Mouse (Mus musculus) limb, embryonic 15.5 days (tissue): ENCODE results near the gene Nkd1. TPM values are rescaled to one million over a fixed set of nuclear protein-coding genes. Genes with fewer than 3 reads are reported as not detected.

Experiments
- ATAC-seq: fragments of 200-750 bp; cut with Nextera tagmentation; 2 replicates; pipeline ENCODE4 v1.8.0; 2017; ENCODE audit warnings: low read depth, moderate TSS enrichment; ENCODE audit not compliant: insufficient number of reproducible peaks, low FRiP score, low TSS enrichment
- H3K27ac ChIP-seq: fragments of 300-500 bp; sonication (generic); 2 replicates; pipeline ENCODE4 v1.5.1; 2015; ENCODE audit warnings: moderate library complexity, mild to moderate bottlenecking, inconsistent platforms
- H3K27me3 ChIP-seq: fragments of 300-500 bp; sonication (generic); 2 replicates; pipeline ENCODE4 v1.6.1; 2015; ENCODE audit warnings: inconsistent platforms
- H3K36me3 ChIP-seq: fragments of 300-500 bp; sonication (generic); 2 replicates; pipeline ENCODE4 v1.6.1; 2015; ENCODE audit warnings: inconsistent platforms
- H3K4me1 ChIP-seq: fragments of 300-500 bp; sonication (generic); 2 replicates; pipeline ENCODE4 v1.6.1; 2015; ENCODE audit warnings: inconsistent platforms
- H3K4me2 ChIP-seq: fragments of 300-500 bp; sonication (generic); 2 replicates; pipeline ENCODE4 v1.6.1; 2015; ENCODE audit warnings: mild to moderate bottlenecking, inconsistent platforms
- H3K4me3 ChIP-seq: fragments of 300-500 bp; sonication (generic); 2 replicates; pipeline ENCODE4 v1.5.1; 2015; ENCODE audit warnings: mild to moderate bottlenecking, inconsistent platforms
- H3K9ac ChIP-seq: fragments of 300-500 bp; sonication (generic); 2 replicates; pipeline ENCODE4 v1.6.1; 2015; ENCODE audit warnings: inconsistent platforms
- H3K9me3 ChIP-seq: fragments of 300-500 bp; sonication (generic); 2 replicates; pipeline ENCODE4 v1.6.1; 2016; ENCODE audit warnings: inconsistent platforms
- WGBS: fragments of 180-500 bp; shearing (Covaris S2); methylation state at CpG from one replicate; pipeline ENCODE4 v1.1.7; 2015; 5-methylcytosine and 5-hydroxymethylcytosine counted together
- polyA plus RNA-seq: library from polyadenylated mRNA; unstranded; fragments of >200 nt; fragmentation: Nextera tagmentation; extraction: Ambion mirVana; gene quantifications from 2 replicates; pipeline ENCODE4 v1.2.1, GENCODE M21; 2015

Nkd1 gene
- polyA plus RNA-seq, 1 experiment from 2014 or later, result 63.5 TPM

DNA sequence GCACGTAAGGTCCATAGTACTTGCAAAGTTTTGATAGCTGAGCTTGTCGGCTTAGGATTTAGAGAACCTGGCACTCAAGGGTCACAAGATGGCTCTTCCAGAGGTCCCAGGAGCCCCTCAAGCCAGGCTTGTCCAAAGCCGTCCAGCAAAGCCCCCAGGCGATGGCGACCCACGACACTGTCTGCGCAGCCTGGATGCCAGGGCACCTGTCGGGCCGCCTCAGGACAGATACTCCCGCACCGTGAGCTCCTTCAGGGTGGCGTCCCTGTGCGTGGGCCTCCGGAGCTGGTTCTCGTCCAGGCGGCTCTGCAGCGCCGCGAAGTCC lies 105.7 kb downstream of the Nkd1 start:
- Histone ChIP-seq H3K36me3 (no peaks in the 10 kb centered on the region), H3K4me1 (peaks cover 16% of the 10 kb centered on the region), H3K4me2 (peak overlapping the region; percentile 84), H3K9ac (peak overlapping the region; percentile 60), H3K9me3 (no peaks in the 10 kb centered on the region), H3K4me3 (peak overlapping the region; percentile 50), H3K27me3 (peaks cover 42% of the 10 kb centered on the region), H3K27ac (no peak overlapping the region)
- 12% methylated on average over 19 of the region's 19 CpGs for WGBS
- no peak; the same call in 1 of the 2 replicates for ATAC-seq

DNA sequence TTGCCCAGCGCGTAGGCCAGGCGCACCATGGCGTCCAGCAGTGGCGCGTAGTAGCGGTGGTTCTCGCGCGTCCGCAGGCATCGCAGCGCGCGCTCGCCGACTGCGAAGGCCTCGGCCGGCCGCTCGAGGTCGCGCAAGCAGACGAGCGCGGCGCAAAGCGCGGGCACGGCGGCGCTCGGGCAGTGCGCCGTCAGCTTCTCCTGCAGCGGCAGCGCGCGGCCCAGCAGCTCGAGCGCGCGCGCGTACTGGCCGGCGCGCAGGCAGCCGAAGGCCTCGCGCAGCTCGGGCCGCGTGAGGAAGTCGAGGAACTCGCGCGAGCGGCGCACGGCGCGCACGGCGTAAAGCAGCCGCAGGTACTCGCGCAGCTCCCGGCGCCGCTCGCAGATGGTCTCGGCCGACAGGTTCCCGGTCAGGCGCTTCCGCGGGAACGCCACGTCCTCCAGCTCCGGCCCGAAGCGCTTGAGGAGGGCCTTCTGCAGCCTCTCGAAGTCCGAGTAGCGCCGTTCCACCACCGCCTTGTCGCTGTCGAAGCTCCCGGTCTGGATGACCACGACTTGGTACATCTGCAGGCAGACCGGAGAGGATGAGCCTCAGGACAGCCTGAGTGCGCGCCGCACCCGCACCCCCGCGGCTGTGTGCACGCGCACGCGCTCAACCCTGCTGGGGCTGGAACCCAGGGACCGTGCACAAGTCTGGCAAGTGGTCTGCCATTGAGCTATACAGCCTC lies 106.3 kb downstream of the Nkd1 start:
- Histone ChIP-seq H3K27me3 (peaks cover 37% of the 10 kb centered on the region), H3K9me3 (no peaks in the 10 kb centered on the region), H3K4me3 (peak overlapping the region; percentile 50), H3K36me3 (no peaks in the 10 kb centered on the region), H3K27ac (0 out of 2 replicates have a peak overlapping the region, but pooled peaks have one; percentile 62), H3K4me2 (peak overlapping the region; percentile 84), H3K4me1 (peaks cover 16% of the 10 kb centered on the region), H3K9ac (peak overlapping the region; percentile 60)
- ATAC-seq, result peak; percentile 69
- WGBS, result under 1% methylated on average over 105 of the region's 105 CpGs

DNA sequence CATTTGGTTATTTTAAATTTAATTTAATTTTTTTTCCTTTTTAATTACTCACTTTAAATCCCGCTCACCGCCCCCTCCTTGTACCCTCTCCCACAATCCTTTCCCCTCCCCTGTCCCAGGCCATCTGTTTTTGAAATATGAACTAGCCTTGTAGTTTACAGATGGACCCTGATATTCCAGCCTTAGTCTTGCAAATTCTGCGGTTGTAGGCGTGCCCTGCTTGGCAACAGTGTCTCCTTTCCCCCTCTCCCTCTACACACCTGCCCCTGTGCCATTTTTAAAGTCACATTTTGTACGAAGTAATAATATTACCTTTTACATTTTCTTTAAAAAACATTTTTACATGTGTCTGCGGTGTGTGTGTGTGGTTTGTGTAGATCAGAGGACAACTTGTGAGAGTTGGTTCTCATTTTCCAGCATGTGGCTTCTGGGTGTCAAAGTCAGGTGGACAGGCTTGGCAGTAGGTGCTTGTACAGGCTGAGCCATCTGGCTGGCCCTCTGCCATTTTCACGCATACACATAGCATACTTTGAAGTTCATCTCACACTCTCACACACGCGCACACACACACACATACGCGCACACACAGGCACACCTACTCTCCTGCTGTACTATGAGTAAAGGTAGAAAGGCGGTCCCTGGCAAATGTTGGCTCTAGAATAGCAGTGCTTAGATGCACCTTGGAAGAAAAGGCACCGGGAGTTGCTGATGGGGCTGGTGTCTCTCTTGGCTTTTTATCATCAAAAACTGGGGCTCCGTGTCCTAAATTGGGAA lies 107.0 kb downstream of the Nkd1 start:
- 49% methylated on average over 14 of the region's 14 CpGs for WGBS
- peaks cover 33% of the 10 kb centered on the region for H3K27me3 ChIP-seq
- peaks cover 16% of the 10 kb centered on the region for H3K4me1 ChIP-seq
- no peaks in the 10 kb centered on the region for H3K9me3 ChIP-seq
- no peak overlapping the region for H3K27ac ChIP-seq
- H3K4me2 ChIP-seq, result peak overlapping the region; percentile 84
- peak overlapping the region; percentile 50 for H3K4me3 ChIP-seq
- 0 out of 2 replicates have a peak, but pooled peaks have one; percentile 5 for ATAC-seq
- no peak overlapping the region for H3K9ac ChIP-seq
- no peaks in the 10 kb centered on the region for H3K36me3 ChIP-seq

DNA sequence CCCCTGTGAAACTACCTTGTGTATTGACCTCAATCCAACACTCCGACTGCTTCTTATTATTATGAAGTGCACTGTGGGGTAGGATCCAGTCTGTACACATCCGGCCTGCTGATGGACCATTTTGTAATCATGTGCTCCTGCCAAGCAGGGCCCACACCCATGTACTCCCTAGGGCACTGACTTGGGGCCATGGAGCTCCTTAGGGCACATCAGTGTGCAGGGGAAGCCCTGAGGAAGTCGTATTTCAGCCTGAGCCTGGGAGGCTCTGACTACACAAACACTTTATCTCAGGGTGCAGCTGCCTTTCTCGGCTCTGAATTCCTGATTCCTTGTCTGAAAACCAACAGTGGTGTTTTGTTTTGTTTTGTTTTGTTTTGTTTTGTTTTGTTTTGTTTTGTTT lies 109.1 kb downstream of the Nkd1 start:
- H3K4me3 ChIP-seq, result no peak overlapping the region
- WGBS, result 84% methylated on average over 4 of the region's 4 CpGs
- H3K9me3 ChIP-seq, result no peaks in the 10 kb centered on the region
- no peak overlapping the region for H3K4me2 ChIP-seq
- peaks cover 28% of the 10 kb centered on the region for H3K27me3 ChIP-seq
- no peak overlapping the region for H3K9ac ChIP-seq
- no peak overlapping the region for H3K27ac ChIP-seq
- peaks cover 16% of the 10 kb centered on the region for H3K4me1 ChIP-seq
- no peaks in the 10 kb centered on the region for H3K36me3 ChIP-seq
- no peak for ATAC-seq

GRCm38 (mm10) chr8:88631081-88631480 lies 109.9 kb downstream of the Nkd1 start:
- H3K4me2 ChIP-seq, result no peak overlapping the region
- no peaks in the 10 kb centered on the region for H3K9me3 ChIP-seq
- H3K4me3 ChIP-seq, result no peak overlapping the region
- no peak for ATAC-seq
- no peaks in the 10 kb centered on the region for H3K36me3 ChIP-seq
- no peak overlapping the region for H3K9ac ChIP-seq
- H3K27me3 ChIP-seq, result peaks cover 19% of the 10 kb centered on the region
- peaks cover 16% of the 10 kb centered on the region for H3K4me1 ChIP-seq
- H3K27ac ChIP-seq, result no peak overlapping the region

- H3K9me3 ChIP-seq, result no peaks in the 10 kb centered on the region
- H3K4me1 ChIP-seq, result peaks cover 7% of the 10 kb centered on the region
- 76% methylated on average over 7 of the region's 7 CpGs for WGBS
- no peak for ATAC-seq
- H3K36me3 ChIP-seq, result no peaks in the 10 kb centered on the region
- no peak overlapping the region for H3K4me3 ChIP-seq
- H3K27me3 ChIP-seq, result peaks cover 8% of the 10 kb centered on the region; the same call in 1 of the 2 replicates
- H3K27ac ChIP-seq, result no peak overlapping the region
- no peak overlapping the region for H3K9ac ChIP-seq
- H3K4me2 ChIP-seq, result no peak overlapping the region
Measured at GRCm38 (mm10) chr8:88633343-88633765, 112.2 kb downstream of the Nkd1 start.

DNA sequence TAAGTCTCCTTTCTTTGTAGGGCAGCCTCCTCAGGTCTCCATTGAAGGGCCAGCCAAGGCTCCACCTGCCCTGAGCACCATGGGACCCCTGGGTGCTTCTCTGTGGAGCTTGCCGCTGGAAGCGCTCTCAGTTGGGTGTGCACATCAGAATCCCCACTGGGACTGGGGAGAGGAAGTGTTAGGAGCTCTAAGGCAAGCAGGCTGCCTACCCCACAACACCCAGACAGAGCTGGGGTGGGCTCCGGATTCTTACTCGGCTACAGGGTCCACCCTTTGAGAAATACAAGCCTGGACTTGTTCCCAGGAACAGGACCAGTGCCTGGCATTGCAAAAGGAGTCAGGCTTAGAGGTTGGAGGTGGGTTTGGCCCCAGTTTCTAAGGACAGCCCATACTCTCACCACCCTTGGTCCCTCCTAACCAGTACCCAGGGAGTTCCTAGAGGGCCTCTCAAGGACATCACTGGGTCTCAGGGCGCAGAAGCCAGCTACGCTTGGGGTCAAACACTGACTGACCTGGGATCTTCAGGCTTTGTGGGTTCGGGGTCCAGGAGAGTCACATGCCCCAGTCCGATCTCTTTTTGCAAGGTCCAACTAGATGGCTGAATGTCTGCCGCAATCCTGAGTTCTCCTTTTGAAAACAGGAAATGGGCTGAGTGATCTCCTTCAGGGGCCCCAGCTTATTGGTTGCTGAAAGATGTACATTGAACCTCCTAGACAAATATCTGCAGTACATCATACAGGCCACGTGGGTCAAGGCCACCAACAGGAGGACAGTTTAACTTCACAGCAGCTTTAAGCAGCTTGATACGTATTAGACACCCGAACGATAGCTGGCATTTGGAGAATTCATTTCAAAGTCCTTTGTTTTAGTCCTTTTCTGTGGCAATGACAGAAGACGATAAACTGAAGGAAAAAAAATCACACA lies 114.6 kb downstream of the Nkd1 start, which contains the start of gene Snx20:
Gene Snx20, minus strand, starts transcription at position 655 of the 924 bp plus-strand sequence.
- no peak within 1 kb of the TSS for H3K27ac ChIP-seq
- H3K27me3 ChIP-seq, result no peaks in the 10 kb centered on the region
- no peak within 1 kb of the TSS for H3K4me3 ChIP-seq
- no peak for ATAC-seq
- H3K9ac ChIP-seq, result no peak within 1 kb of the TSS
- peaks cover 4% of the 10 kb centered on the region; the same call in 1 of the 2 replicates for H3K4me1 ChIP-seq
- H3K36me3 ChIP-seq, result no peaks in the 10 kb centered on the region
- no peaks in the 10 kb centered on the region for H3K9me3 ChIP-seq
- H3K4me2 ChIP-seq, result no peak within 1 kb of the TSS
- WGBS, result 80% methylated on average over 14 of the region's 14 CpGs

DNA sequence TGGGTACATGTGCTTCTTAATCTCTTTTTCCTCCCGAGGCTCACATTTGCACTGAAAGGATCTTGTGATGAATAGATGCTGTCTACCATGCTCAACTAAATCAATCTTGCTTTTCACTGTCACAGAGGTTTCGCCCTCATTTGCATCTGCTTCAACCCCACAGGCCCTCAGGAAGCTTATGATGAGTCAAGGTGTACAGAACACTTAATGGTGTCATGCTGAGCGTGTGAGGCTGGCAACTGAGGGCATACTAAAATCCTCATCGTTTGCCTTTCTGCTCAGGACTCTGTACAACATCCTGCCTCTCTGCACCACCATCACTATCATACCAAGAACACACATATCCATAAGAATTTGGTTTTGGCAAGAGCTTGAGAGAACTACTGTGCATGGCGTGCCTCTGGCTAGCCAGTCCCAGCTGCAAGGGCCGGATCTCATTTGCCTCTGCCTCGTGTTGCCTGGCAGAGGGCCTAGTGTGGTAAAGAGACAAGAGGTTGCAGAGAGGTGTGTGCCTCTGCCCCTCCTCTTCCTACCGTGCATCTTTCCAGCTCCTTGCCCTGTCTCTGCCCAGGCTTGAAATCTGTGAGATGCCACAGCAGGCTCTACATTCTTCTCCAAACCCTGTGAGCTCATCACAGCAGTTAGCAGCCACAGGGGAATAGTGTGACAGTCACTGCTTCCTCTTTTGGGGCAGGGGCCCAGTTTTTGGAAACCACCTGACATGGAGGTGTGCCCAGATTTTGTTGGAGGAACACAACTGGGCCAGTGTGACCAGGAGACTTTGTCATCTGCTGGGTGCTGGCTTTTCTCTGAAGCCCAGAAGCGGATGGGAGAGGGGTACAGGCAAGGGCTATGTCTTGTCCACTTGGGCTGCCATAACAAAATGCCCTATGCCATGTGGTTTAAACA lies 116.2 kb downstream of the Nkd1 start:
- no peak overlapping the region for H3K4me3 ChIP-seq
- ATAC-seq, result no peak
- no peaks in the 10 kb centered on the region for H3K9me3 ChIP-seq
- no peaks in the 10 kb centered on the region for H3K27me3 ChIP-seq
- no peak overlapping the region for H3K4me2 ChIP-seq
- H3K9ac ChIP-seq, result no peak overlapping the region
- peaks cover 4% of the 10 kb centered on the region; the same call in 1 of the 2 replicates for H3K4me1 ChIP-seq
- no peaks in the 10 kb centered on the region for H3K36me3 ChIP-seq
- no peak overlapping the region for H3K27ac ChIP-seq
- WGBS, result 65% methylated on average over 9 of the region's 9 CpGs

DNA sequence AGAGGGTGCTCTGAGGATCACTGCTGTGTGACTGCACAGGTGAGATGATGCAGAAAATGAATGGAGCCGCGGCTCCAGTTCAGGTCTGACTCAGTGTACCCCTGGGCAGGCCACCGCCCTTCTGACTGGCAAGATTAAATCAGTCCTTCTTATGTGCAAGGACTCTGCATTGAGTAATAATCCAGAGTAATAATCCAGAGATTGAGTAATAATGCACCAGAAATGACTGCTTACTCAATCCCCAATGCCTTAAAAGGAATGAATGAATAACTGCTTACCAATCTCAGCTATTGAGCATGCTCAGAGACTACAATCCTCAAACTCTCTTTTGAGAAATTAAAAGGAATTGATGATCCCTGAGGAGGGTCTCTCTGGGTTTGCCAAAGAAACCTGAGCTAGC lies 117.8 kb downstream of the Nkd1 start:
- H3K4me3 ChIP-seq, result no peak overlapping the region
- H3K4me2 ChIP-seq, result no peak overlapping the region
- no peaks in the 10 kb centered on the region for H3K36me3 ChIP-seq
- no peak for ATAC-seq
- WGBS, result 96% methylated on average over 3 of the region's 3 CpGs
- H3K9me3 ChIP-seq, result no peaks in the 10 kb centered on the region
- no peaks in the 10 kb centered on the region for H3K27me3 ChIP-seq
- no peak overlapping the region for H3K9ac ChIP-seq
- peaks cover 4% of the 10 kb centered on the region; the same call in 1 of the 2 replicates for H3K4me1 ChIP-seq
- no peak overlapping the region for H3K27ac ChIP-seq

GRCm38 (mm10) chr8:88642734-88643564 lies 121.8 kb downstream of the Nkd1 start:
- no peaks in the 10 kb centered on the region for H3K27me3 ChIP-seq
- ATAC-seq, result no peak
- H3K36me3 ChIP-seq, result no peaks in the 10 kb centered on the region
- no peaks in the 10 kb centered on the region for H3K9me3 ChIP-seq
- H3K27ac ChIP-seq, result no peak overlapping the region
- peaks cover 13% of the 10 kb centered on the region for H3K4me1 ChIP-seq
- H3K9ac ChIP-seq, result no peak overlapping the region
- WGBS, result 81% methylated on average over 5 of the region's 5 CpGs
- H3K4me3 ChIP-seq, result no peak overlapping the region
- no peak overlapping the region for H3K4me2 ChIP-seq
